Mouse (Mus musculus): ENCODE measurements around the gene Nat8f2. TPM values are rescaled to one million over a fixed set of nuclear protein-coding genes. Genes with fewer than 3 reads are reported as not detected.

Nat8f2 gene
- polyA plus RNA-seq (2014; fragmentation: Illumina TruSeq; extraction: RNeasy Lipid Tissue Mini Kit (QIAGEN cat#74804); ENCODE audit: low read depth, low replicate concordance): 0.52 TPM

DNA sequence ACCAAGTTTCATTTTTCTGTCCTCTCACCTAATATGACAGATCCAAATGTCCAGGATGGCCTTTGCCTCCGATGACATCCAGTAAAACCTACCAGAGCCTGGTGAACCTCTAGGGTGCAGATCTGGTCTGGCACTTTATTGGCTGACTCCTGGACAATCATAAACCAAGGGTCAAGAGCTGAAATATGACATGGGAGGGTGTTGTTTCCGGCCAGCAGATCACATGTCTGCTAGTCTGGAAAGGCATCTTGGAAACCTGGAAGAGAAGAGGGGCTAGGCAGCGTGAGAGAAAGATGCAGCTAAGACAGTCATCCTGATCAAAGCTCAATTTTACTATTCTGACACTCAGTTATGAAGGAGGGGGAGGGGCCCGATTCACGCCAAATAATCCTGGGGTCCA lies at the start of gene Nat8f2:
Nat8f2 (minus strand) TSS at position 153 of the 400 bp plus-strand sequence.

DNA sequence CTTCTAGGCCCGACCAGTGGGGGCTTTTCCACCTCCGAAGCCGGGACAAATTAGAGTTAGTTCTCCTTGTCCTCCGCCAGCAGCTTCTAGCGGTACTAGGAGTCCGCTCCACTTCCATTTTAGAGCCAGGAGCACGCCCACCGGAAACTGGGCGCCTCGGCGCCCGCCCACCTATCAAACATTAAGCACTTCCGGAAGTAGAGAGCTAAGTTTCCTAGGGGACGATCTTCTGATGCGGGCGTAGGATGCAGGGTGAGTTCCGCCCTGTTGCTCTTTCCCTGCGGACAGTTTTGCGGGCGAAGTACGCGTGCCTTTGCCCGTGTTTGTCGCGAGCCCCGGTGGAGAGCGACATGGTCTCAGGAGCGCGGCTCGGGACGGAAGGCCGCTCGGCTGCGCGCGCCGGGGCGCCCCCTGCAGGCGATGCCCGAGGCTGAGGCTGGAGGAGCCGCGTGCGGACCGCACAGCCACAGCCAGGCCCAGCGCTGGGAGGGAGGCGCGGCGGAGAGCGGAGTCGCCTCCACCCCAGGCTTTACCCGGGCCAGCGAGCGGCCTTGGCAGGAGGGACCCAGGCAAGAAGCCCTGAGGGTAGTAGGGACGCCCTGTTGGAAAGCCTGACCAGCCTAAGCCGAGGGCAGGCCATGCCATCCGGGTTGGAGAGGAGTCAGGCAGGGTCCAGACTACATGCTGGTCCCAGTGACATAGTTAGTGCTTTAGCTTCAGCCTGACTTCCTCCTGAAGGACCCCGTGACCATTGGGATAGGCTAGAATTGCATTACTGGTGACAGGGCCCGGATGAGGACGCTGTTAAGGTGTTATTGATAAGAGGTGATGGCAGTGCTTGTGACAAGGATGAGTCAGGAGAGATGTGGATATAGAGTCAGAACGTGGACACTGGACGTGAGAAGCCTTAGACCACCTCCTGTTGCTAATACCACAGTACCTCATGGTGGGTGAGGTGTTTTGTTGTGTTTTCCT lies 46.9 kb upstream of the Nat8f2 start, which contains the start of gene Nat8f1:
Nat8f1 (minus strand) TSS at position 149 of the 975 bp plus-strand sequence.

DNA sequence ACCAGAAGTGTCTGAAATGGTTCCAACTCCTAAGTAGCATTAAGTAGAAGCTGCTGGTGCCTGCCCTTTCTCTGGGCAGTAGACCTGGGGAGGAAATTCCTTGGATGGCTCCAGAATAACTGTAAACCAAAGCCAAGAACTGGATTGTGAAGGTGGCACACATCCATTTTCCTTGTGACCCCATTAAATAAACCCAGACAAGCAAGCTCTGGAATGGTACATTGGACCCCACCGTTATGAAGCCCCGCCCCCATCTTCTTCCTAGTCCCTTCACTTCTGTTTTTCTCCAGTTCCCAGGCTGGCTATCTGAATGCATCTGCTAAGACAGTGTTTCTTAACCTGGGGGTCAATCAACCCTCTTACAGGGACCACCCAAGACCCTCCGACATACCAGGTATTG lies 42.6 kb upstream of the Nat8f2 start, which contains the start of gene Tprkb:
Tprkb (plus strand) TSS at position 279 of the 400 bp plus-strand sequence.

DNA sequence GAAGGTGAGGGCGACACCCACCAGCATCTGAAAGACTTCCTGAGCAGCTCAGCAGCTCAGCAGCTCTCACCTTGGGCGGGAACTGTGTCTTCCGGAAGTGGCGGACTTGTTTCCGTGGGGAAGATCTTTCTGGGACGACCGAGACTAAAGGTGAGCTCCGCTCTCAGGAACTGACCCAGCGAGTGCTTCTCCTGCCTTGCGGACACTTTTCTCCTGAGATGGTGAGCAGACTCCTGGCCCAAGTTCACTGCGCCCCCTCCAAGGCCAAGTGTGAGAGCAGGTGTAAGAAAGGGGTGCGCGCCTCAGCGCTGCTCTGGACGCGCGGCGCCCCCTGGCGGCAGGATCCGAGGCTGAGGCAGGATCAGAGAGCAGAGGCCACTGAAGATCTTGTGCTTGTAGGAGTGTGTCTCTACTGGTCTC lies 35.7 kb upstream of the Nat8f2 start, which contains the start of gene Nat8f4:
Nat8f4 (minus strand) TSS at position 243 of the 420 bp plus-strand sequence.

DNA sequence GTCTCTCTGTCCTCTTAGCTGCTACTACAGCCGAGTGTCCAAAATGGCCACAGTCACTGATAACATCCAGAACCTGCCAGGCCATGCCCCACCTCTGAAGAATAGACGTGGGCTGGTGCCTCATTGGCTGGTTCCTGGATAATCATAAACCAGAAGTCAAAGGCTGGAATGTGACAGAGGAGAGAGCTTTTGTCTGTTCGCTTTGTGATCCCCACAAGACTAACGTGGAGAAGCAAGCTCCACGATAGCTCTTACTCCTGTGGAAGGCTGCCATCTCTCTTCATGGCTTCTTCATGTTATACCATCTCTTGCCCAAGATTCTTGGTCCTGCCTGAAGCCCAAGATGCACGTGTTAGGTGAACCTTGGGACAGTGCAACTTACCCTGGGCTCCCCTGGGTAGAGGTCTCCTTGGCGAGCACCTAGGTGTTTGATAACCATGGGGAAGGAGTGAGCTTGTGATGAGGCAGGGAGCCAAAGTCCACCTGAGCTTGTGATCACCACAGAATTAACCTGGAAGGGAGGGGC lies 37.1 kb downstream of the Nat8f2 start, which contains the start of gene Nat8:
Nat8 (minus strand) TSS at position 287 of the 526 bp plus-strand sequence.

DNA sequence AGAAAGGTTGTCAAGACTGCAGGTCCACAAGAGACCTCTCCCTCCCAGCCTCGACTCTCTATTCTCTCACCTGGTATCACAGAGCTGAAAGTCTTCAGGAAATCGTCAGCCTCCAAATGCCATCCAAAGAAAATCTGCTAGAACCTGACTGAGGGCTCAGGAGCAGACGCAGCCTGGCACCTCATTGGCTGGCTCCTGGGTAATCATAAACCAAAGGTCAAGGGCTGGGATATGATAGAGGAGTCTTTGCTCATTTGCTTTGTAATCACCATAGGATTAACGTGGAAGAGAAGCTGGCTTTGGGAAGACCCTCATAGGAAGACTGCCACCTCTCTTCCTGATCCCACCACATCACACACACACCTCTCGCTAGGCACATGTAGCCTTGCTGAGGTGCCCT lies 48.1 kb downstream of the Nat8f2 start, which contains the start of the genes Nat8f6 and Nat8f5:
Nat8f6 (minus strand) TSS at position 118 of the 400 bp plus-strand sequence.
Nat8f5 (minus strand) TSS at position 136 of the 400 bp plus-strand sequence.

Other genes with a start within 250 kb of the Nat8f2 start
- gene Nat8f7, start 156.0 kb downstream of the Nat8f2 start, polyA plus RNA-seq (2014; fragmentation: Illumina TruSeq; extraction: RNeasy Lipid Tissue Mini Kit (QIAGEN cat#74804); ENCODE audit: low read depth, low replicate concordance): not detected
- not detected for gene Nat8f3, start 103.4 kb downstream of the Nat8f2 start, polyA plus RNA-seq (2014; fragmentation: Illumina TruSeq; extraction: RNeasy Lipid Tissue Mini Kit (QIAGEN cat#74804); ENCODE audit: low read depth, low replicate concordance)
- gene Nat8f6, start 48.2 kb downstream of the Nat8f2 start, polyA plus RNA-seq (2014; fragmentation: Illumina TruSeq; extraction: RNeasy Lipid Tissue Mini Kit (QIAGEN cat#74804); ENCODE audit: low read depth, low replicate concordance): 0.17 TPM
- gene Nat8f5, start 48.2 kb downstream of the Nat8f2 start, polyA plus RNA-seq (2014; fragmentation: Illumina TruSeq; extraction: RNeasy Lipid Tissue Mini Kit (QIAGEN cat#74804); ENCODE audit: low read depth, low replicate concordance): 3.1 TPM
- 1.7 TPM for gene Nat8, start 37.1 kb downstream of the Nat8f2 start, polyA plus RNA-seq (2014; fragmentation: Illumina TruSeq; extraction: RNeasy Lipid Tissue Mini Kit (QIAGEN cat#74804); ENCODE audit: low read depth, low replicate concordance)
- gene Nat8f4, start 35.7 kb upstream of the Nat8f2 start, polyA plus RNA-seq (2014; fragmentation: Illumina TruSeq; extraction: RNeasy Lipid Tissue Mini Kit (QIAGEN cat#74804); ENCODE audit: low read depth, low replicate concordance): 42.3 TPM
- gene Tprkb, start 42.7 kb upstream of the Nat8f2 start, polyA plus RNA-seq (2014; fragmentation: Illumina TruSeq; extraction: RNeasy Lipid Tissue Mini Kit (QIAGEN cat#74804); ENCODE audit: low read depth, low replicate concordance): 27.9 TPM
- gene Nat8f1, start 46.5 kb upstream of the Nat8f2 start, polyA plus RNA-seq (2014; fragmentation: Illumina TruSeq; extraction: RNeasy Lipid Tissue Mini Kit (QIAGEN cat#74804); ENCODE audit: low read depth, low replicate concordance): 1.4 TPM
- 87.9 TPM for gene Dusp11, start 92.5 kb upstream of the Nat8f2 start, polyA plus RNA-seq (2014; fragmentation: Illumina TruSeq; extraction: RNeasy Lipid Tissue Mini Kit (QIAGEN cat#74804); ENCODE audit: low read depth, low replicate concordance)
- 1.4 TPM for gene Figla, start 147.0 kb upstream of the Nat8f2 start, polyA plus RNA-seq (2014; fragmentation: Illumina TruSeq; extraction: RNeasy Lipid Tissue Mini Kit (QIAGEN cat#74804); ENCODE audit: low read depth, low replicate concordance)
- gene Add2, start 159.5 kb upstream of the Nat8f2 start, polyA plus RNA-seq (2014; fragmentation: Illumina TruSeq; extraction: RNeasy Lipid Tissue Mini Kit (QIAGEN cat#74804); ENCODE audit: low read depth, low replicate concordance): 0.38 TPM

All from testis, adult 10 weeks (tissue).